Mouse (Mus musculus): ENCODE data around the gene Mocs1.

Gene Mocs1

DNA sequence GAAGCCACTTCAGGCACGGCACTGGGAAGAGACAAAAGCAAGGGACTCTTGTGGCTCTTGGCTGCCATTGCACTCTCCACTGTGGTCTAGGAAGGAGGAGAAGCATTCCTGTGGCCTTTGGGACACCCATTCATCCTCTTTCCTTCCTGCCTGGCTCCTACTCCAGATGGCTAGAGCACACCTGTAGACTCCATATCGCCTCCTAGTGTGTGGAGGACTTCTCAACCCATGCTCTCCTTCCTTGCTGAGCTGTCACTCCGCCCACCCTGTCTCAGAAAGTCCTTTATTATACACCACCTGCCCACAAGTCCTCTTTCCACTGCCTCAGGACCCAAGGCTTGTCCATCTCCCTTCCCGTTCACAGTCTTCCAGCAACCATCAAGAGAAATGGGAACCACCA lies 65.1 kb downstream of the Mocs1 start:
- DNase-seq = no peak

DNA sequence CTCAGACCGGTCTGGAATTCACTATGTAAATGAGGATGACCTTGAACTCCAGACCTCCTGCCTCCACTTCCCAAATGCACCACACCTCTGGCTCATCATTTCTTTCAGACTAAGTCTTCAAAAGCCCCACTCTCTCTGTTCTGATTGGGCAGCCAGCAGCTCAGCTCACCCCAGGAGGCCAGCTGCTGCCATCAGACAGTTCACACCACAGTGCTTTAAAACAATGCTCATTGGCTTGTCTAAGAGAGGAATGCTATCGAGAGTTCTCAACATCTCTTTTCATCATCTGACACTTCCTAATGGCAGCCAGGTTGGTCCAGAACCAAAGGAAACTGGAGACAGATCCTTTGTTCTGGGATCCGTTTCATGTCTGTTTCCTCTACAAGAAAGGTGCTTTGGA lies 70.0 kb downstream of the Mocs1 start:
- peak; percentile 36 for DNase-seq

- peak; percentile 22 for DNase-seq
Observed at GRCm38 (mm10) chr17:49499635-49500034, 71.5 kb downstream of the Mocs1 start.

GRCm38 (mm10) chr17:49500234-49500633 lies 72.1 kb downstream of the Mocs1 start:
- peak; percentile 26 for DNase-seq

DNA sequence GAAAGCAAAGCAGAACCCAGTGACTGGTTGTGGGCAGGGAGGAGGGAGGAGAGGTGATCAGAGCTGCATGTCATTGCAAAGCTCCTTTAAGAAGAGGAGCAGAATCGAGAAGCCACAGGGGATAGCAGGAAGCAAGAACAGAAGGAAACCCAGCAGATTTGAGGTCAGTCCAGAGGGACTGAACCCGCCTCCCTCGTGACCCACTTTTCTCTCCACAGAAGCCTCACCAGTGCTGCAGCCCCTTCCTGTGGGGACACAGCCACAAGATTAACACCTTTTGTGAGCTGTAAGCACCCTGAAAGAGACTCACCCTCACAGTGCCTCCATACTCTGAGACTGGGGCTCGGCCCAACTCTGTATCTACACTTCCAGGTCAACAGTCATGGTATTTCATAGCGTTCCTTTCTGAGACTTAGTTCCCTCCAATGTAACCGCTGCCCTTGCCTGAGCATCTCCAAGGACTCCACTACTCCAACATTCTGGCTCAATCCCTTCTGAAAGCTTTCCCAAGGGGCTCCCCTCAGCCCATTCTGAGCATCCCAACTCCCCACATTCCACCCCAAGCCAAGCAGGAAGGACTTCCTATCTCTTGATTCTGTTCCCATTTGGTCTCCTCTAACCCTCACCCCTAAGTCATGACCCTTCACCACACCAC lies 75.2 kb downstream of the Mocs1 start:
- DNase-seq = peak; percentile 27
